Mouse (Mus musculus): ENCODE measurements at regions not wholly inside any gene's neighbourhood (a gene's known extent, or its start where the extent isn't known, plus 50 kb on each side); places are given as distances from the start of the nearest gene placed in this dataset.
A peak's percentile ranks its signal among the peaks of the same experiment; 100 is the strongest.

DNA sequence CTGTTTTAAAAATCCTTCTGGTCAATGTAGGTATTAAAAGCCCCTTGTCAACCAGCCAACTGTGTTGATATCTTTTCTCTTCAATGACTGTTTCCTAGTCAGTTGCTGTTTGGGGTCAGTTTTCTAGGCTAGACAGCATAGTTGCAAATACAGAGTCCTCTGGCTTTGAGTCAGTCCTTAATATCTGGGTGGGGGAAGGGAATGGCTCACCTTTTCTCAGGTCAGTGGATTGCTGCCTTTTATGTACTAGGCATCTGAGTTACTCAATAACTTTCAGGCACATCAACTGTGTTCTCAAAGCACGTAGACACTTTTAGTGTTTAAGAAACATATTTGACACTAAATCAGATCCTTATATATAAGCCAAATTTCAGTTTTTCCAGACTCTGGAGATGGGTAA, 396.1 kb downstream of the Pik3r1 start:
- Histone ChIP-seq H3K27ac (no peak overlapping the region), H3K9ac (no peak overlapping the region), H3K9me3 (replicated peaks) (no peaks in the 10 kb centered on the region), H3K4me2 (replicated peaks) (no peak overlapping the region), H3K36me3 (no peaks in the 10 kb centered on the region), H3K4me1 (no peaks in the 10 kb centered on the region), H3K4me3 (no peak overlapping the region), H3K27me3 (no peaks in the 10 kb centered on the region)
- 85% methylated on average over 1 of the region's 1 CpGs for WGBS
- ATAC-seq (ENCODE audit: low FRiP score), result no peak

DNA sequence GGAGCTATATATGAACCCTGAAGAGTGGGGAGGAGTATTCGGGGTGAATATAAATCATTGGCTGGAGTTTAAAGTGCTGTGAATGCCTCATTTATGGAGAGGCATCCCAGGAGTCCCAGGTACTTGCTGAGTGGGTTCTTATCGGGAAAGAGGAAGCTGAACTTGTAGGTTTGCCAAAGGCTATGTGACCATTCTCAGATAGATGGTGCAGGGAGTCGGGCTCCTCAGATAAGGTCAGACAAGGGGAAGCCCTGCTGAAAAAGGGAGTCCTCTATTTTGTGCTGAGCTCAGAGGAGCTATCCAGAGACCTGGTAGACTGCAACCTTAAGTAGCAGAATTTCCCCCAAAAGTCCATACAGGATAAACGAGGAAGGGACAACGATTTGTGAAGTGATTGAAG, 399.8 kb downstream of the Pik3r1 start:
- Histone ChIP-seq H3K4me2 (replicated peaks) (no peak overlapping the region), H3K27me3 (no peaks in the 10 kb centered on the region), H3K4me1 (no peaks in the 10 kb centered on the region), H3K9me3 (replicated peaks) (no peaks in the 10 kb centered on the region), H3K27ac (no peak overlapping the region), H3K36me3 (no peaks in the 10 kb centered on the region), H3K9ac (no peak overlapping the region), H3K4me3 (no peak overlapping the region)
- WGBS, result 80% methylated on average over 5 of the region's 5 CpGs
- no peak for ATAC-seq (ENCODE audit: low FRiP score)

GRCm38 (mm10) chr13:101355363-101355762, 412.7 kb downstream of the Pik3r1 start:
- ATAC-seq (ENCODE audit: low FRiP score), result no peak
- no peaks in the 10 kb centered on the region for H3K4me1 ChIP-seq

GRCm38 (mm10) chr13:101351123-101351522, 416.9 kb downstream of the Pik3r1 start:
- H3K4me1 ChIP-seq, result no peaks in the 10 kb centered on the region
- 86% methylated on average over 4 of the region's 4 CpGs for WGBS
- H3K27me3 ChIP-seq, result no peaks in the 10 kb centered on the region
- H3K36me3 ChIP-seq, result no peaks in the 10 kb centered on the region
- no peak overlapping the region for H3K9ac ChIP-seq
- no peaks in the 10 kb centered on the region; the same call in 1 of the 2 replicates for H3K9me3 ChIP-seq (replicated peaks)
- no peak overlapping the region for H3K4me3 ChIP-seq
- H3K4me2 ChIP-seq (replicated peaks), result no peak overlapping the region
- no peak overlapping the region for H3K27ac ChIP-seq
- ATAC-seq (ENCODE audit: low FRiP score), result no peak

More at GRCm38 (mm10) chr13:101355363-101355762, 412.7 kb downstream of the Pik3r1 start:
- Histone ChIP-seq H3K36me3 (no peaks in the 10 kb centered on the region), H3K4me2 (replicated peaks) (no peak overlapping the region), H3K27ac (no peak overlapping the region), H3K27me3 (no peaks in the 10 kb centered on the region), H3K4me3 (no peak overlapping the region), H3K9ac (no peak overlapping the region), H3K9me3 (replicated peaks) (no peaks in the 10 kb centered on the region; the same call in 1 of the 2 replicates)
- 92% methylated on average over 3 of the region's 3 CpGs for WGBS

GRCm38 (mm10) chr13:101349354-101349753, 418.7 kb downstream of the Pik3r1 start:
- Histone ChIP-seq H3K4me3 (no peak overlapping the region), H3K9me3 (replicated peaks) (no peaks in the 10 kb centered on the region; the same call in 1 of the 2 replicates), H3K27me3 (no peaks in the 10 kb centered on the region), H3K9ac (no peak overlapping the region), H3K4me1 (no peaks in the 10 kb centered on the region), H3K4me2 (replicated peaks) (no peak overlapping the region), H3K27ac (no peak overlapping the region), H3K36me3 (no peaks in the 10 kb centered on the region)
- WGBS, result 87% methylated on average over 2 of the region's 2 CpGs
- no peak for ATAC-seq (ENCODE audit: low FRiP score)

DNA sequence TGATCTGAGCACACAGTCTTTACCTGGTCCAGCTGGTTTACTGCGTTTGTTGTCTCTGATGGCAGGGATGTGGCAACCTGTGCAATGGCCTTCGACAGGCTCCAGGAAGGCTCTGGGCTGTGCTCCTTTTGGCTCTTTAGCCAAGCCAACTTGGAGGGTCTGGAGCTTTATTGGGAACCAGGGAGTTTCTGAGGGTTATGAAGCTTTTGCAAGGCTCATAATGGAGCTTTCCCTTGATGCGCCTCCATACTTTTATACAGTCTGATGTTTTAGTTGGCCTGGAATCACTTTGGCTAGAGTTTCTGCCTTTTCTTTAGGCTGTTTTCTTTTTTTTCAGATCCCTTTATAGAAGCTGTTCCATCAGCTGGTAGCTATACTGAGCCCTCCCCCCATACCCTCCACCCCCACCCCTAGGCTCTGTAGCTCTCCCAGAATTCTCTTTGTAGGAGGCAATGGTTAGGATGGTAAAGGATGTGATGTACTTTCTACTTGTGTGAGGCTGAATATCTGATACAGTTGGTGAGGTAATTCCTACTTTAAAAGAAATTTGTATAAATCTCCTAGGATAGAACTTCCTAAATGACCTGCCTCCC, 429.6 kb downstream of the Pik3r1 start:
- H3K4me2 ChIP-seq (replicated peaks), result no peak overlapping the region
- no peaks in the 10 kb centered on the region for H3K4me1 ChIP-seq
- H3K9me3 ChIP-seq (replicated peaks), result no peaks in the 10 kb centered on the region
- WGBS, result 90% methylated on average over 3 of the region's 3 CpGs
- no peak overlapping the region for H3K9ac ChIP-seq
- no peaks in the 10 kb centered on the region for H3K36me3 ChIP-seq
- no peak overlapping the region for H3K27ac ChIP-seq
- H3K27me3 ChIP-seq, result no peaks in the 10 kb centered on the region
- ATAC-seq (ENCODE audit: low FRiP score), result no peak
- H3K4me3 ChIP-seq, result no peak overlapping the region

DNA sequence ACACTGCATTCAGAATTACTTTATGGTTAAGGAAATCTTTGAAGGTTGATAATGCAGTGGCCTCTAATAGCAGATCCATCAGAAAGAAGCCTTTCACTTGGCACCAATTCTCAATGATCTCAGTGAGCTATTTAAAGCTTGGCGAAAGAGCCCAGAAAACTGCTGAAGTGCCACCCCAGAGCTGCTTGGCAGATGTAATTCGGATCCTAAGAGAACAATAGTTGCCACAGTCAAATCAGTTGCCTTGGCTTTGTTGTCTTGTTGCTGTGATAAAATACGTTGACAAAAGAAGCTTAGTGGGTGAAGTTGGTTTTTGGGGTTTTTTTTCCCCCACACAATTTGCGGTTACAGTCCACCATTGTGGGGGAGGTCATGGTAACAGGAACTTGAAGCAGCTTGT, 449.4 kb downstream of the Pik3r1 start:
- Histone ChIP-seq H3K27ac (no peak overlapping the region), H3K4me1 (no peaks in the 10 kb centered on the region), H3K9me3 (replicated peaks) (no peaks in the 10 kb centered on the region), H3K36me3 (no peaks in the 10 kb centered on the region), H3K4me3 (no peak overlapping the region), H3K27me3 (no peaks in the 10 kb centered on the region), H3K9ac (no peak overlapping the region), H3K4me2 (replicated peaks) (no peak overlapping the region)
- 79% methylated on average over 4 of the region's 4 CpGs for WGBS
- no peak for ATAC-seq (ENCODE audit: low FRiP score)

GRCm38 (mm10) chr13:101316336-101316735, 451.7 kb downstream of the Pik3r1 start:
- 69% methylated on average over 4 of the region's 4 CpGs for WGBS
- Histone ChIP-seq H3K9ac (no peak overlapping the region), H3K27ac (no peak overlapping the region), H3K36me3 (no peaks in the 10 kb centered on the region), H3K27me3 (no peaks in the 10 kb centered on the region), H3K4me3 (no peak overlapping the region), H3K4me2 (replicated peaks) (no peak overlapping the region), H3K9me3 (replicated peaks) (no peaks in the 10 kb centered on the region), H3K4me1 (no peaks in the 10 kb centered on the region)
- ATAC-seq (ENCODE audit: low FRiP score), result no peak

DNA sequence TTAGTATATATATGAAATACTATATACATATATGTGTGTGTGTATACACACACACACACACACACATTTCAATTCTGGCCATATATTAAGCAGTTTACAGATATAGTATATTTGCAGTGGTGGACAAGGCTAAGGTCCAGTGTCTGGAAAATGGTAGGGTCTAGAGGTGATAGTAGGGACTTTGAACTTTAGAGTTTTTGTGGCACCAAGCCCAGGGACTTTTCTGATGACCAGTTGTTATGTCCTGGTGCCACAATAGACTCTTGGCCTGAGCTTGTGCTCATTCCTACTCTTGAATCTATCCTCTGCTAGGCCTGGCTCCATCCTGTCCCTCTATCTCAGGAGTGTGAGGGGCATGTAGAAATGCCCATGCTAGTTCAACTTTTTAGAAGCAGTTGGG, 454.0 kb downstream of the Pik3r1 start:
- H3K9me3 ChIP-seq (replicated peaks), result no peaks in the 10 kb centered on the region
- H3K4me2 ChIP-seq (replicated peaks), result no peak overlapping the region
- H3K27me3 ChIP-seq, result no peaks in the 10 kb centered on the region
- H3K9ac ChIP-seq, result no peak overlapping the region
- no peak overlapping the region for H3K4me3 ChIP-seq
- H3K27ac ChIP-seq, result no peak overlapping the region
- no peak for ATAC-seq (ENCODE audit: low FRiP score)
- no peaks in the 10 kb centered on the region for H3K4me1 ChIP-seq
- H3K36me3 ChIP-seq, result no peaks in the 10 kb centered on the region

GRCm38 (mm10) chr13:101311634-101312314, 456.2 kb downstream of the Pik3r1 start:
- Histone ChIP-seq H3K4me3 (no peak overlapping the region), H3K36me3 (no peaks in the 10 kb centered on the region), H3K4me1 (no peaks in the 10 kb centered on the region), H3K27me3 (no peaks in the 10 kb centered on the region), H3K9ac (no peak overlapping the region), H3K9me3 (replicated peaks) (no peaks in the 10 kb centered on the region), H3K27ac (no peak overlapping the region), H3K4me2 (replicated peaks) (no peak overlapping the region)
- ATAC-seq (ENCODE audit: low FRiP score), result no peak
- WGBS, result 82% methylated on average over 3 of the region's 3 CpGs

DNA sequence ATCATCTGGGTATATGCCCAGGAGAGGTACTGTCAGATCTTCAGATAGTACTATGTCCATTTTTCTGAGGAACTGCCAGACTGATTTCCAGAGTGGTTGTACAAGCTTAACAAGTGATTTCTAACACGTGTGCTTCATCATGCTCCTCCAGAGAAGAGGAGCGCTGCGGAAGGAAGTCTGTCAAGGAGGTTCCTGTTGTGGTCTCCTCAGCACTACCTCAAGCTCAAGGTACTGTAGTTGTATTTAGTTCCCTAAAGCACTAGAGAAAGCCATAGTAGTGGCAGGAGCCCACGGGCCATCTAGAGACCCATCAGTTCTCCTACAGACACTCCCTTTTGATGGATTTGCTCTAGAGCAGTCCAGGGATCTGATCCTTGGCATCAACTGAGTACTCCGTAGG, 459.3 kb downstream of the Pik3r1 start:
- WGBS, result 95% methylated on average over 5 of the region's 5 CpGs
- Histone ChIP-seq H3K27ac (no peak overlapping the region), H3K36me3 (no peaks in the 10 kb centered on the region), H3K27me3 (no peaks in the 10 kb centered on the region), H3K9me3 (replicated peaks) (no peaks in the 10 kb centered on the region), H3K4me2 (replicated peaks) (no peak overlapping the region), H3K4me3 (no peak overlapping the region), H3K4me1 (peaks cover 2% of the 10 kb centered on the region; the same call in 1 of the 2 replicates), H3K9ac (no peak overlapping the region)
- no peak for ATAC-seq (ENCODE audit: low FRiP score)

- H3K9ac ChIP-seq, result no peak overlapping the region
- no peak overlapping the region for H3K27ac ChIP-seq
- H3K36me3 ChIP-seq, result no peaks in the 10 kb centered on the region
- 59% methylated on average over 11 of the region's 11 CpGs for WGBS
- peaks cover 2% of the 10 kb centered on the region; the same call in 1 of the 2 replicates for H3K4me1 ChIP-seq
- H3K4me3 ChIP-seq, result no peak overlapping the region
- H3K27me3 ChIP-seq, result no peaks in the 10 kb centered on the region
- peak; percentile 68 for ATAC-seq (ENCODE audit: low FRiP score)
- no peaks in the 10 kb centered on the region for H3K9me3 ChIP-seq (replicated peaks)
- no peak overlapping the region for H3K4me2 ChIP-seq (replicated peaks)
Observed at GRCm38 (mm10) chr13:101305695-101306413, 462.2 kb downstream of the Pik3r1 start.
